21 mouse cellular contexts compared by ENCODE assay signal in genomic region chr6:101194386-101194925, GRCm38 (mm10).
A peak's percentile ranks its signal among the peaks of the same experiment; 100 is the strongest.
DNase-seq lines count a peak whose midpoint lies in the region; ATAC-seq lines count a peak whose summit lies in the region.
"Had no signal": no experiment of that assay in that cellular context is flagged by ENCODE, and none has a peak within 500 bp of the region (broad histone marks: within the 10 kb centered on the region; RNA-seq: fewer than 3 reads in every experiment).

No protein-coding gene starts in this region.

- no peak overlapping the region for H3K27ac ChIP-seq in forebrain, embryonic 13.5 days
- H3K27ac ChIP-seq in forebrain, embryonic 15.5 days (replicated peaks), result no peak overlapping the region
- no peak overlapping the region for H3K27ac ChIP-seq in lung, embryonic 16.5 days (ENCODE audit: low read length)
- H3K27ac ChIP-seq in midbrain, embryonic 13.5 days, result no peak overlapping the region
- H3K27ac ChIP-seq: embryonic facial prominence, embryonic 12.5 days; heart, embryonic 10.5 days; intestine, embryonic 15.5 days had no signal

- H3K9ac ChIP-seq in forebrain, embryonic 13.5 days, result no peak overlapping the region
- H3K9ac ChIP-seq in forebrain, embryonic 15.5 days (replicated peaks), result no peak overlapping the region
- no peak overlapping the region for H3K9ac ChIP-seq in lung, embryonic 16.5 days (ENCODE audit: low read length)
- no peak overlapping the region; the same call in 1 of the 2 replicates for H3K9ac ChIP-seq in midbrain, embryonic 13.5 days (replicated peaks)
- H3K9ac ChIP-seq: embryonic facial prominence, embryonic 12.5 days; intestine, embryonic 15.5 days; liver, postnatal 0 days had no signal

- H3K9me3 ChIP-seq in forebrain, embryonic 13.5 days (replicated peaks), result no peaks in the 10 kb centered on the region
- H3K9me3 ChIP-seq in forebrain, embryonic 15.5 days, result no peaks in the 10 kb centered on the region
- H3K9me3 ChIP-seq in lung, embryonic 16.5 days (ENCODE audit: control insufficient read depth, low read length), result no peaks in the 10 kb centered on the region
- no peaks in the 10 kb centered on the region for H3K9me3 ChIP-seq in midbrain, embryonic 13.5 days
- H3K9me3 ChIP-seq: embryonic facial prominence, embryonic 12.5 days; heart, embryonic 10.5 days; intestine, embryonic 15.5 days had no signal

- WGBS in forebrain, embryonic 13.5 days, result 19% methylated on average over 8 of the region's 8 CpGs
- WGBS in forebrain, embryonic 15.5 days, result 15% methylated on average over 8 of the region's 8 CpGs
- 33% methylated on average over 8 of the region's 8 CpGs for WGBS in lung, embryonic 16.5 days
- WGBS in midbrain, embryonic 13.5 days, result 44% methylated on average over 8 of the region's 8 CpGs

- no peak overlapping the region for H3K4me3 ChIP-seq in forebrain, embryonic 13.5 days
- no peak overlapping the region for H3K4me3 ChIP-seq in forebrain, embryonic 15.5 days
- no peak overlapping the region for H3K4me3 ChIP-seq in lung, embryonic 16.5 days (ENCODE audit: low read length)
- H3K4me3 ChIP-seq in midbrain, embryonic 13.5 days (replicated peaks), result no peak overlapping the region
- H3K4me3 ChIP-seq: embryonic facial prominence, embryonic 12.5 days; heart, embryonic 10.5 days; intestine, embryonic 15.5 days had no signal

- 0 out of 2 replicates have a peak overlapping the region, but pooled peaks have one; percentile 12 for H3K4me2 ChIP-seq in forebrain, embryonic 13.5 days
- no peak overlapping the region for H3K4me2 ChIP-seq in forebrain, embryonic 15.5 days (replicated peaks)
- no peak overlapping the region for H3K4me2 ChIP-seq in lung, embryonic 16.5 days (ENCODE audit: low read depth, low read length)
- H3K4me2 ChIP-seq in midbrain, embryonic 13.5 days (replicated peaks), result peak overlapping the region; percentile 21
- H3K4me2 ChIP-seq: embryonic facial prominence, embryonic 12.5 days; intestine, embryonic 15.5 days had no signal

- ATAC-seq in forebrain, embryonic 13.5 days, result no peak
- ATAC-seq in forebrain, embryonic 15.5 days (replicated peaks), result no peak
- 0 out of 2 replicates have a peak, but pooled peaks have one; percentile 39 for ATAC-seq in lung, embryonic 16.5 days (ENCODE audit: low read depth)
- no peak for ATAC-seq in midbrain, embryonic 13.5 days
- no peak for ATAC-seq in activated CD4-positive, CD25-positive, alpha-beta regulatory T cell, adult 4 months
- ATAC-seq: CD4-positive, CD25-positive, alpha-beta regulatory T cell, adult 4 months; intestine, embryonic 15.5 days; liver, postnatal 0 days had no signal

- peaks cover 9% of the 10 kb centered on the region; the same call in 1 of the 2 replicates for H3K27me3 ChIP-seq in forebrain, embryonic 13.5 days
- no peaks in the 10 kb centered on the region for H3K27me3 ChIP-seq in forebrain, embryonic 15.5 days
- H3K27me3 ChIP-seq in lung, embryonic 16.5 days (ENCODE audit: control insufficient read depth, insufficient read depth, low read depth, low read length), result no peaks in the 10 kb centered on the region
- no peaks in the 10 kb centered on the region for H3K27me3 ChIP-seq in midbrain, embryonic 13.5 days
- H3K27me3 ChIP-seq: embryonic facial prominence, embryonic 12.5 days; intestine, embryonic 15.5 days had no signal

- DNase-seq in lung, postnatal 36 days, result no peak
- peak; percentile 65 for DNase-seq in retina, embryonic 14.5 days (ENCODE audit: low spot score)
- no peak for DNase-seq in embryo, embryonic 9.5 days (ENCODE audit: extremely low spot score)
- DNase-seq: adrenal gland, adult 2 months; cerebellum, adult 11-12 months; cerebellum, postnatal 36 days; gastrocnemius, postnatal 36 days; heart, postnatal 10 days; kidney, postnatal 10 days; liver; liver, postnatal 0 days had no signal

- peaks cover 30% of the 10 kb centered on the region for H3K4me1 ChIP-seq in forebrain, embryonic 13.5 days
- H3K4me1 ChIP-seq in forebrain, embryonic 15.5 days, result peaks cover 30% of the 10 kb centered on the region
- peaks cover 13% of the 10 kb centered on the region for H3K4me1 ChIP-seq in lung, embryonic 16.5 days (replicated peaks; ENCODE audit: control insufficient read depth, insufficient read depth, low read length)
- peaks cover 31% of the 10 kb centered on the region for H3K4me1 ChIP-seq in midbrain, embryonic 13.5 days (replicated peaks)

- no peaks in the 10 kb centered on the region for H3K36me3 ChIP-seq in forebrain, embryonic 13.5 days (ENCODE audit: poor library complexity, severe bottlenecking)
- no peaks in the 10 kb centered on the region for H3K36me3 ChIP-seq in forebrain, embryonic 15.5 days
- H3K36me3 ChIP-seq in lung, embryonic 16.5 days (ENCODE audit: control insufficient read depth, insufficient read depth, low read length), result peaks cover 3% of the 10 kb centered on the region
- H3K36me3 ChIP-seq in midbrain, embryonic 13.5 days, result peaks cover 9% of the 10 kb centered on the region
- H3K36me3 ChIP-seq: G1E; intestine, embryonic 15.5 days had no signal

Comparison
In these comparisons a context has a peak if more than half of its experiments do, and no peak if none do; other contexts are left out.
1. H3K4me2 ChIP-seq: peak in forebrain, embryonic 13.5 days (single experiment) and midbrain, embryonic 13.5 days (single experiment); none in forebrain, embryonic 15.5 days (single experiment) and lung, embryonic 16.5 days (single experiment).